Mouse (Mus musculus) right cerebral cortex, adult 2 months (tissue): ENCODE data around the gene Pip5k1b.

Experiments
- DNase-seq, 2 experiments: peaks; one replicate each; pipeline ENCODE4 v3.0.0; 2021 to 2022; ENCODE audit warnings: low spot score in 2 of 2

The Pip5k1b gene

DNA sequence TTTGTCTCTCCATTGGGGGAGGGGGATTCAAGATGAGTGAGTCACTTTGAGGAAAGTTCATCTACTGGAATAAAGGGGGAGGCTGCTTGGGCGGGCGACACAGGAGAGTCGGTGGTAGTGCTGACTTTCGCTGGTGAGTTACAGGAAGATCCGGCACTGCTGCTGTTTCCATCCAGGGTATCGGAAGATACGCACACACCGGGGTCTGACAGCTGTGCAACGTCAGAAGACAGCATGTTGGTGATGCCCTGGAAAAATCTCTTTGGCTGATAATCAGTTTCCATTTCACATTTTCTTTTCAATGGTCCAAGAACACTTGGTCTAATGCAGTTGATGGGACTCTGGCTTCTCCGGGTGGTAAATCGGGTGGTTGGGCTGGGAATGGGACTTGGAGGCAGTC lies 79.2 kb downstream of the Pip5k1b start:
- no peak for DNase-seq

- no peak for DNase-seq
Measured at GRCm38 (mm10) chr19:24475281-24475680, 80.4 kb downstream of the Pip5k1b start.

GRCm38 (mm10) chr19:24472512-24472911 lies 83.2 kb downstream of the Pip5k1b start:
- DNase-seq, result no peak

GRCm38 (mm10) chr19:24471538-24471937 lies 84.1 kb downstream of the Pip5k1b start:
- DNase-seq, result no peak

DNA sequence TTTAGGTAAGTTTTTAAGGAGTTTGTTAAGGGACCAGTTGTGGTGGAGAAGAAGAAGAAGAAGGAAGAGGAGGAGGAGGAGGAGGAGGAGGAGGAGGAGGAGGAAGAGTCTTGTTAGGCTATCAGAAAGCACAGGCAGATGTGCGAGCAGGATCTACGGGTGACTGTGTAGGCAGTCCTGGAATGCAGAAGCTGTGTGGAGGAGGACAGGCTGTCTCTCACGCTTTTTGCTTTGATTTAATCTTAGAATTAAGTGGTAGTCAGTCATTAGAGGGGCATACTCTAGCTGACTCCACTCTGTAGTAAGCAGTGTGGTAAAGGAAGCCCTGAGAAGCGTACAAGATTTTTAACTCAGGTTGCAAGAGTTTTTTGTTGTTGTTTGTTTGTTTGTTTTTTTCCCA lies 86.5 kb downstream of the Pip5k1b start:
- DNase-seq, result no peak

GRCm38 (mm10) chr19:24468616-24469015 lies 87.1 kb downstream of the Pip5k1b start:
- no peak for DNase-seq

DNA sequence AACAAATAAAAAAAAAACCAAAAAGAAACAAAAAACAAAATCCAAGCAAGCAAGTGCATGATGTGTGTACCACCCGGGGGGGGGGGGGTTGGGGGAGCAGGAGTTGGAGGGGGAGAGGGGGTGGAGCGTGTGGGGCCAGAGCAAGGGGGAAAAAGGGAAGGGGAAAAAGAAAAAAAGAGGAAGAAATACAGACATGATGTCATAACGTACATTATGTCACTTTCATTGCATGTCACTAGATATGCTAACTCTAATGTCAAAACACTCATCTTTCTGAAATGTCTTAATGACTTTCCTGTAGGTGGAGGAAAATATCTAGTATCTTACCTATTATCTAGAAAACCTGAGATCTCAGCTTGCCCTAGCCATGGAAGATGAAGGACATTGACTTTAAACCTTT lies 92.7 kb downstream of the Pip5k1b start:
- DNase-seq, result no peak

DNA sequence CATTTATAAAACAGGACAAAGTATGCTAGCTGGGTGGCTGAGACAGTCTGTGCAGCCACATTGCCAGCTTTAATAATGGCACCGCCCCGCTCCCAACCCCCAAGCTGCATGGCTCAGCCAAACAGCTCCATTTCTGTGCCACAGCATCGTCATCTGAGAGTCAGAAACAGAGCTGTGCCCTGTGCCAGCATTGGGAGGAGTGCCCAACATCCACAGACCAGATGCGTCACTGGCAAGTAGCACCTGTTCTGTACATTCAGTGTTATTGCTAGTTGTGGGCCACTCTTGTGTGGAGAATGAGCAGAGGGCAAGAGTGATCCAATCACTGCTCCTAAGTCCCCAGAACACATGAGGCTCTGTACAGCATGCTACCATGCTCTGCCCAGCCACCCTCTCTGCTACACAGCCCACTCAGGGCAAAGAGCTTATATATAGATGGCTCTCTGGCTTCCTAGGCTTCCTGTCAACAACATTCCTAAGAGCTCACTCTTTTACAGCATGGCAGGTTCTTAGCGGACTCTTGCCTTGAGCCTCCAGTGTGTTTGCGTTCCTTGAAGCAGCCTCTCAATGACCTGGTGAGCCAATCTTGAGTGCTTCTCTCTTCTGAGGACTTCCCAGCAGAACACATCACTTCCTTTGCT lies 99.0 kb downstream of the Pip5k1b start:
- DNase-seq, result peak; percentile 42 to 59

DNA sequence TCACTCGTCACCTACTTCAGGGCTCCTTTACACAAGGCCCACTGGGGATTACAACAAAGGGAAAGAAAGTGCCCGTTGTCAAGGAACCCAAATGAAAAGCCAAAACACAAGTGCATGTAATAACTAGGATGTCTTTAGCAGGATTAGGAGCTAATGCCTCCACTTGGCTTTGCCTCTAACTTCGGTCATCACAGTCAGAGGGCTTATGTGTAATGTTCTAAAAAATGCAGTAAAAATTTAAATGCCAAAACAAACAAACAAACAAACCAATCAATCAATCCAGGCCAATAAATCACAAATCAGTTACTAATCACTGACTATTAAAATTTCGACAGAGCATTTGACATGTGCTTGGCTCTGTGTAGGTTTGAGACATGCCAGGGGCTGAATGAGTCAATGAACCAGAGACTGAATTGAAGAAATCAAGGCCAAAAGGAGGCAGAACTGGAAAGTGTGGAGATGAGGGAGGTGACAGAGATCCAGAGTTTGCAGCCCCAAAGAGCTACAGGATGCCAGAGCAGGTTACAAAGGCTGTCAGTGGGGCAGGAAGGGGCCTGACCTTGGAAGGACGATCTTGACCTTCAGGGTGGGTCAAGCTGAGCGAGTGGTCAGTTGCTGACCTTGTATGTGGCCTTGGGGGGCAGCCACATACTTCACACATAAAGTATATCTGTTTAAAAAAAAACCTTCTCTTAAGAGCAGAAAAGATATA lies 100.3 kb downstream of the Pip5k1b start:
- DNase-seq, result no peak

GRCm38 (mm10) chr19:24454451-24454850 lies 101.2 kb downstream of the Pip5k1b start:
- no peak for DNase-seq

DNA sequence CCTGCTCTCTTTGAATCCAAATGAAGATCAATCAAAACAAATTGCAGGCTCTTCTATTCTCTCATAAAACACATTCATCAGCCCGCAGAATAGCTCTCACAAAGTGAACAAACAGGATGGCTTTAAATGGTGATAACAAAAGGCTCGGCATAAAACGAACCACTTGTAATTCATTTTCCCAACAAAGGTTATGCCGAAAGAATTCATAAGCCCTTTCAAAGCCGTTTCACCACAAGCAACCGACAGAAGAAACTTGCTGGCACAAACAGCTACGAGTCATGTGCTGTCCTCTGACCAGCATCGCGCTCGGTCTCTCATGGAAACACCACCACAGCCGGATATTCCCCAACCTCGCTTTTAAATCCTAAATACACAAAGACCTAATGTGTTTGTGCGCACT lies 102.3 kb downstream of the Pip5k1b start:
- peak; percentile 19 to 53 for DNase-seq

GRCm38 (mm10) chr19:24452441-24452898 lies 103.2 kb downstream of the Pip5k1b start:
- no peak for DNase-seq

DNA sequence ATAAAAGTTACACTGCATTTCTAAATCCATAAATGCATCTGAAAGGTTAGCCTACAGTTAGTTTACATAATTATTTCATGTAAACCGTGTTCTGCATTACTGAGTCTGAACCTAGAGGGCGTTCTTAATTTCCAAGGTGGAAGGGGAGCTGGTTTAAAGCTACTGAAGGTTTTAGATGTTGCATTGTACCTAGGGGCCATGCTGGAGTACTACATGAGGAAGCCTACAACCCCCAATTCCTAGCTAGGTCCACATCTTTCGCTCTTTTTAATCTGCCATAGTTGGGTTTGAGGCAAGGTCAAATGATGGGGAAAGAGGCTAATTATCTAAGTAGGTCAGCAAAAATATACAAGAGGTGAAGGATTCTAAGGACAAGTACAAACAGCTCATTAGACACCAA lies 104.0 kb downstream of the Pip5k1b start:
- DNase-seq, result no peak

DNA sequence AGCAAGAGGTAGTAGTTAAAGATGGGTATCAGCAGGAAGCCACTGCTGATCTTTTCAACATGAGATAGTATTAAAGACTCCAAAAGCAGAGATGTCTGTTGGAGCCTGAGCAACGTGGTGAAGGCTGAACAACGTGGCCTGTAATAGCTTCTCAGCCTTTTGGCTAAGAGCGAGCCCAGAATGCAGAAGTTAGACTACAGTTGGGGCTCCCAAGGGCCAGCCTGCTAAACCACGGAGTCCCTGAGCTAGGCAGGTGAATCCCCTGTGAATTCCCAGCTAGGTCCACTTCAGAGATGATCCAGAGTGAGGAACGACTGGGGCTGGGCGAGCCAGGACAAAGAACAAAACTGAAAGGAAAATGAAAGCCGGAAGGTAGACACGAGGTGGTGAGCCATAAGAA lies 104.9 kb downstream of the Pip5k1b start:
- no peak for DNase-seq

GRCm38 (mm10) chr19:24444322-24444721 lies 111.3 kb downstream of the Pip5k1b start:
- DNase-seq, result no peak

DNA sequence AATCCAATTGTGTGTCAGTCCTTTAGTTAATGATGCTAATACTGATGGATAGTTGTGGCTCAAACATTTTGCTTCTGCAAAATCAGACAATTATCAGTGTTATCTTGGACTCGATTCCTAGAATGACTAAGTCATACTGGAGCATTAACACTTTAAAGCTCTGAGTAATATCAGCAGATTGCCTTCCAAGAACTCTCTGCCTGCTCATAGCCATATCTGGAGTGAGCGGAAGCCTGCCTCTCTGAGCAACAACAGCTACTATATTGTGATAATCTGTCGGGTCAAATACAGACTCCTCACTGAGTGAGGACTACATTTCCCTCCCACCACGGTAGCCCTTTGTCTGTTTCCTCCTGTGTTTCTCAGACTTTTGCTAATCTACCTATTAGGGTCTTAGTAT lies 116.0 kb downstream of the Pip5k1b start:
- DNase-seq, result no peak

GRCm38 (mm10) chr19:24434291-24434690 lies 121.4 kb downstream of the Pip5k1b start:
- DNase-seq, result no peak

DNA sequence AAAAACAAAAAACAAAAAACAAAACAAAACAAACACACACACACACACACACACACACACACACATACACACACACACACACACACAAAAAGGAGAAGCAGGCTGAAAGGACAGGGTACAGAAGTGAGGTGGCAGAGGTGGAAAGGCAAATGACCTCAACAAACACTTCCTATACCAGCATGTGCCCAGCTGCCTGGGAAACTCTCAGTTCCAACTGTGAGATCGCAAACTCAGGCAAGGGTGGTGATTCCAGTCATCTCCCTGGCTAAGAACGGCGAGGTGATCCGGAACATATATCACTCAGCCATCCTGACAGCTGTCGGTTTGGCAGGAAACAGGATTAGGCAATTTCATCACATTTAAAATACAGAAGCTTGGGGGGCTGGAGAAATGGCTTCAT lies 123.2 kb downstream of the Pip5k1b start:
- DNase-seq, result no peak

GRCm38 (mm10) chr19:24431381-24431780 lies 124.3 kb downstream of the Pip5k1b start:
- DNase-seq, result no peak

- DNase-seq, result no peak
Measured at GRCm38 (mm10) chr19:24428011-24428410, 127.7 kb downstream of the Pip5k1b start.

DNA sequence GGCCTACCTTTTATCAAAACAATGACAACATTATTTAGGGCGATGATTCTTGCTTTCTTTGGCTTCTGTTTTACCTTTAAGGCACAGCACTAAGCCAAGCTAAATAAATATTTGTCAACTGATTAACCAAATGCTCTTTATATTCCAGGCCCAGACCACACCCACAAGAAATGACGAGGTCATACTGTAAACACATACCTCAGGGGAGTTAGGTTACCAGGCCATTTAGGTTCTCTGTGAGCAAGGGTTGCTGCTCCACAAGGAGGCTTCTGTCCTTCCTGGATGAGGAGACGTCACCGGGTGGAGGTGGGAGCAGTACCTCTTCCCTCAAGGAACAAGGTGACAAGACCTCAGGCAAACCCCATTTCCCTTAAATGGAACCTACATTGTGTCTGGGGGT lies 128.4 kb downstream of the Pip5k1b start:
- DNase-seq, result no peak

GRCm38 (mm10) chr19:24426759-24427181 lies 128.9 kb downstream of the Pip5k1b start:
- DNase-seq, result no peak

DNA sequence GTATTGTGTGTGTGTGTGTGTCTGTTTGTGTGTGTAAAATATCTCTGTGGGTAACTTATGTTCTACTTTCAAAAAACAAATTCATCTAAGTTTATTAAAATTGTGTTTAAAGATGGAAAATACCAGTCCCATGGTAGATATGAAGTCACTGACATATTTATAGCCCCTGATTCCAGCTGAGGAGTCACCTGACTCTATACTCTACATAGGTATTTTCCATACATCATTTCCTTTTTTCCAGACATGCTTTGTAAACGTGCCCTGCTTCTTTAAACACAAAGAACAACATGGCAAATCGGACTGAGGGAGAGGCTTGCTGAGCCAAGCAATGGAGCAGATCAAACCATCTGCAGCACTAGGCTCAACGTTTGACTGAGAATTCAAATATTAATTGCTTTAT lies 137.6 kb downstream of the Pip5k1b start:
- DNase-seq, result no peak

- peak in 1 of 2 experiments; percentile 32 for DNase-seq
Measured at GRCm38 (mm10) chr19:24417659-24418004, 138.0 kb downstream of the Pip5k1b start.
